Mouse (Mus musculus): Measurements from ENCODE around the gene Znrf2.

DNA sequence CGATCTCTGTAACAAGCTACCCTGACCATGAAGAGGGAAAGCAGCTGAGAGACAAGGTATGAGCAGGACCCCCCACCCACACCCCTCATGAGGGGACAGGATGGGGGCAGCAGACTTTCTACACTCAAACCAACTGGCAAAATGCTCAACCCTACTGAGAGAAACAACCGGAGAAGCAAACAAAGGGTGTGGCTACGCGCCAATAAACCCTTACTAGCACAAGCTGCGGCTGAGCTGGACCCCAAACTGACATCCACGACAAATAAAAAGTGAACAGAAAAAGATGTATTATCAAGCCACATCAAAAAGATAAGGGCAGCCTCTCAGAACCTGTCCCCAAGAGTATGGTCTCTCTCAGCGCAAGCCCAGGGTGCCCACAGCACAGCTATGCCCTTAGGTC, 123.4 kb downstream of the Znrf2 start:
- no peak for TF ChIP-seq EP300 (IDR thresholded peaks at IDR 0.05; ENCODE audit: low read depth)
- TF ChIP-seq CTCF (IDR thresholded peaks at IDR 0.05; ENCODE audit: low read depth) = no peak

Data from liver, embryonic 14.5 days (tissue).